Mouse (Mus musculus): ENCODE results near the gene Fjx1. TPM values are rescaled to one million over a fixed set of nuclear protein-coding genes. Genes with fewer than 3 reads are reported as not detected.

Fjx1 gene
- 0.38 and 0.50 TPM in 2 replicates for polyA plus RNA-seq (2012; rRNA removed)
- 0.35 and 0.39 TPM in 2 replicates for polyA plus RNA-seq (2014; fragmentation: Nextera tagmentation; extraction: Ambion mirVana)

DNA sequence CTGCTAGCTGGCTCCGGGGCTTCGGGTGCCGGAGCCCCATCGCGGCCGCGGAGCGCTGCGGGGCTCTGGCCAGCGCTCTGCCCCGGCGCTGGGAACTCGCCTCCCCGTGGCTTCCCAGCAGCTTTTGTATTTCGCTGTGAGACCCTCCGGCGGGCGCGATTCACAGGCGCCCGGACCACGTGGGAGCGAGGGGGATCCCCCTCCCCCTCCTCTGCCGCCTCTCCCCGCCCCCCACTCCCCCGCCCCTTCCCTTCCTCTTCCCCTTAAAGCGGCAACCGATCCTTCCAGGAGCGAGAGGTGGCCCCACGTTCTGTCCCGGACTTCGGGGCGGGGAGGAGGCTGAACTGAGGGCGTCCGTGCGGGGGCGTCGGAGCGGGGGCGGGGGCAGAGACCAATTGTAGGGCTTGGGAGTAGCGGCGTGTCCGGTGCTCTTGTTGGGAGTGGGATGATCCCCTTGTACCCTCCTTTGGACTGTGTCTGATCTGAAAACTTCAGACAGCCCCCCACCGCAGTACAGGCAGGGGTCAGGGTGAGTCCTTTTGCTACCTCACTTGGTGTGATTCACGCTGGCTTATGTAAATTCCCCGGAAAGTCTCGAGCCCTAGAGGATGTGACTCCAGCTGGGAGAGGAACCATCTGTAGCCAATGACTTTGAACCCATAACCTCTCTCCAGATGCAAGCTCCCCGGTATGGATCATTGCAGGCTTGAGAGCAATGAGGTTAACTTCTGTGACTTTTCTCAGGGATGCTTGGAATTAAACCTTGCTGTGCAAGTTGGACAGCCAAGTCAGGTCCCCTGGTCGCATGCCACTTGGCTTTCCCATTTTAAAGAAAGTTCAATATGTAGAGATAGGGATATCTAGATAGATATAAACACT is at the start of gene Fjx1:
Gene Fjx1, minus strand, starts transcription at position 829 of the 879 bp plus-strand sequence.
- no peaks in the 10 kb centered on the region; a peak in 1 of 4 replicates for H3K4me1 ChIP-seq (replicated peaks; ENCODE audit: control insufficient read depth in 2 of 2, insufficient read depth in 2 of 2, low read length in 1 of 2)
- no peak within 1 kb of the TSS for H3K9ac ChIP-seq (replicated peaks)
- peak within 1 kb of the TSS; percentile 43 to 53 for H3K4me3 ChIP-seq (ENCODE audit: insufficient read depth in 1 of 2, low read depth in 2 of 2, low read length in 2 of 2)
- no peak for TF ChIP-seq CTCF (IDR thresholded peaks at IDR 0.05; ENCODE audit: low read depth)
- no peak for TF ChIP-seq EP300 (IDR thresholded peaks at IDR 0.05; ENCODE audit: low read depth)
- WGBS (ENCODE audit: insufficient replicate concordance) = under 1% methylated on average over 41 of the region's 49 CpGs
- no peaks in the 10 kb centered on the region for H3K9me3 ChIP-seq (ENCODE audit: control insufficient read depth, low read length)
- ATAC-seq (ENCODE audit: insufficient read depth) (peak; percentile 45; the same call in 1 of the 2 replicates), DNase-seq (ENCODE audit: low read depth in 3 of 3, low spot score in 3 of 3) (no peak)
- H3K27me3 ChIP-seq (ENCODE audit: control insufficient read depth, insufficient read depth, low read length) = peaks cover 34% of the 10 kb centered on the region
- peak within 1 kb of the TSS; percentile 65 for H3K4me2 ChIP-seq (ENCODE audit: low read depth)
- H3K36me3 ChIP-seq (replicated peaks; ENCODE audit: control insufficient read depth, insufficient read depth, low read depth) = no peaks in the 10 kb centered on the region
- H3K27ac ChIP-seq = no peak within 1 kb of the TSS

- DNase-seq (ENCODE audit: low read depth in 3 of 3, low spot score in 3 of 3) (no peak), ATAC-seq (ENCODE audit: insufficient read depth) (no peak)
- Histone ChIP-seq H3K9ac (replicated peaks) (no peak overlapping the region), H3K4me2 (ENCODE audit: low read depth) (no peak overlapping the region), H3K4me3 (ENCODE audit: insufficient read depth in 1 of 2, low read depth in 2 of 2, low read length in 2 of 2) (no peak overlapping the region), H3K4me1 (replicated peaks; ENCODE audit: control insufficient read depth in 2 of 2, insufficient read depth in 2 of 2, low read length in 1 of 2) (no peaks in the 10 kb centered on the region), H3K36me3 (replicated peaks; ENCODE audit: control insufficient read depth, insufficient read depth, low read depth) (no peaks in the 10 kb centered on the region), H3K27ac (no peak overlapping the region), H3K9me3 (ENCODE audit: control insufficient read depth, low read length) (no peaks in the 10 kb centered on the region), H3K27me3 (ENCODE audit: control insufficient read depth, insufficient read depth, low read length) (no peaks in the 10 kb centered on the region)
- TF ChIP-seq EP300 (IDR thresholded peaks at IDR 0.05; ENCODE audit: low read depth) (no peak), CTCF (IDR thresholded peaks at IDR 0.05; ENCODE audit: low read depth) (no peak)
- WGBS (ENCODE audit: insufficient replicate concordance) = 22% methylated on average over 4 of the region's 4 CpGs
Measured at GRCm38 (mm10) chr2:102500001-102500689, 47.8 kb upstream of the Fjx1 start.

DNA sequence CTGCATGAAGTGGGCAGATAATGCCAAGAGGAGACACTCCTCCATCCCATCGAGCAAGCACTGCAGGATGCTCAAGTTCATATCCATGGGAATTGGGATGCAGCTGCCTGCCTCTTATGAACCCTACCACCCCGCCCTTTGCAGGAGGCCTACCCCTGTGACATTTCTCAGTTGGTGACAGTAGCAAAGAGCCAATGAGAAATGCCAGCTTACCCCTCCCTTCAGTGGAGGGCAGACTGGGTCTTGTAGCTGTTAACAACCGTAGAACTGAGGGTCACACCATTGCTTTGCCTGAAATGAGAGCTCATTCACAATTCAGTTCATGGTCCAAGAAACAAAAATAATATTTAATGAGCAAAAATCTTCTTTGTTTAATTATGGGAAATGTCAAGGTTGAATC is 28.4 kb upstream of the Fjx1 start:
- Histone ChIP-seq H3K9ac (replicated peaks) (no peak overlapping the region), H3K4me2 (ENCODE audit: low read depth) (no peak overlapping the region), H3K4me1 (replicated peaks; ENCODE audit: control insufficient read depth in 2 of 2, insufficient read depth in 2 of 2, low read length in 1 of 2) (no peaks in the 10 kb centered on the region), H3K27ac (no peak overlapping the region), H3K27me3 (ENCODE audit: control insufficient read depth, insufficient read depth, low read length) (no peaks in the 10 kb centered on the region), H3K36me3 (replicated peaks; ENCODE audit: control insufficient read depth, insufficient read depth, low read depth) (no peaks in the 10 kb centered on the region), H3K9me3 (ENCODE audit: control insufficient read depth, low read length) (no peaks in the 10 kb centered on the region), H3K4me3 (ENCODE audit: insufficient read depth in 1 of 2, low read depth in 2 of 2, low read length in 2 of 2) (no peak overlapping the region)
- DNase-seq (ENCODE audit: low read depth in 3 of 3, low spot score in 3 of 3) (no peak), ATAC-seq (ENCODE audit: insufficient read depth) (no peak)
- 45% methylated on average over 3 of the region's 3 CpGs for WGBS (ENCODE audit: insufficient replicate concordance)
- no peak for TF ChIP-seq CTCF (IDR thresholded peaks at IDR 0.05; ENCODE audit: low read depth)

DNA sequence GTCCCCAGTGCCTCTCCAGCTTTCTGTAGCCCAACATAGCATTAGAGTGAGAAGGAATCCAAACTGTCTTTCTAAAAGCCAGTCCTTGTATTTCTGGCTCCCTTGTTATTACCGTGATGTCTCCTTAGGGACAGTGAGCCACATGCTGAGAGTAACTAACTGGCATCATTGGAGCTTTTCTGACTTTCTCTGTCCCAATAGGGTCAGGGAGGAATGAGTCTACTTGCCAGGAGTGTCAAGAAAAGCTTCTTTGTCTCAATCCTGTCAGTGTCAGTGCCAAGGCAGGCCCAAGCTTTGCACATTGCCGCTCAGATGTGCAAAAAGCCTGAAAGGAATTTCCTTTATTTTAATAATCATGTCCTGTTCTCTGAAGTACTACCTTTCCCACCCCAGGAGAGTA is 23.8 kb upstream of the Fjx1 start:
- no peak overlapping the region for H3K4me3 ChIP-seq (ENCODE audit: insufficient read depth in 1 of 2, low read depth in 2 of 2, low read length in 2 of 2)
- 65% methylated on average over 2 of the region's 2 CpGs for WGBS (ENCODE audit: insufficient replicate concordance)
- no peaks in the 10 kb centered on the region for H3K4me1 ChIP-seq (replicated peaks; ENCODE audit: control insufficient read depth in 2 of 2, insufficient read depth in 2 of 2, low read length in 1 of 2)
- DNase-seq (ENCODE audit: low read depth in 3 of 3, low spot score in 3 of 3) (no peak), ATAC-seq (ENCODE audit: insufficient read depth) (no peak)
- no peak for TF ChIP-seq EP300 (IDR thresholded peaks at IDR 0.05; ENCODE audit: low read depth)
- TF ChIP-seq CTCF (IDR thresholded peaks at IDR 0.05; ENCODE audit: low read depth) = no peak
- H3K27ac ChIP-seq = no peak overlapping the region
- H3K36me3 ChIP-seq (replicated peaks; ENCODE audit: control insufficient read depth, insufficient read depth, low read depth) = no peaks in the 10 kb centered on the region
- no peaks in the 10 kb centered on the region for H3K27me3 ChIP-seq (ENCODE audit: control insufficient read depth, insufficient read depth, low read length)
- H3K4me2 ChIP-seq (ENCODE audit: low read depth) = no peak overlapping the region
- no peak overlapping the region for H3K9ac ChIP-seq (replicated peaks)
- no peaks in the 10 kb centered on the region for H3K9me3 ChIP-seq (ENCODE audit: control insufficient read depth, low read length)

DNA sequence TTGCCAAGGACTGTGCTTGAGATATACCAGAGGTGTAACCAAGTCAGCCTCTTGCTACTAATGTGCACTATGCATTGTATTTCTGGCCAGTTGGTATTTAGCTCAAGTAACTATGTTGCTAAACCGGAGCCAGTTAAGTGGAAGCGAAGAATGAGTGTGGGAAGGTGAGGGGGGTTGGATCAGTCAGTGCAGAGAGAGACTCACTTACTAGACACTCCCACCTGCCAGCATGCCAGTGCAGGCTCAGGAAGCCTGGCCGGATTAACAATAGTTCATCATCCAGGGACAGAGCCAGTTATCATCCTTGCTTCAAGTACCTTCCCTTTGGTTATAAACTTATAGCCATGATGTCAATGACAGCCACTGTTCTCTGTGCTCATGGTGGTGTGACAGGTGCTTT is 16.3 kb upstream of the Fjx1 start:
- DNase-seq (ENCODE audit: low read depth in 3 of 3, low spot score in 3 of 3) (no peak), ATAC-seq (ENCODE audit: insufficient read depth) (no peak)
- TF ChIP-seq CTCF (IDR thresholded peaks at IDR 0.05; ENCODE audit: low read depth) (no peak), EP300 (IDR thresholded peaks at IDR 0.05; ENCODE audit: low read depth) (no peak)
- H3K4me1 ChIP-seq (replicated peaks; ENCODE audit: control insufficient read depth in 2 of 2, insufficient read depth in 2 of 2, low read length in 1 of 2) = no peaks in the 10 kb centered on the region
- no peaks in the 10 kb centered on the region for H3K36me3 ChIP-seq (replicated peaks; ENCODE audit: control insufficient read depth, insufficient read depth, low read depth)
- H3K27ac ChIP-seq = no peak overlapping the region
- H3K27me3 ChIP-seq (ENCODE audit: control insufficient read depth, insufficient read depth, low read length) = no peaks in the 10 kb centered on the region
- H3K4me3 ChIP-seq (ENCODE audit: insufficient read depth in 1 of 2, low read depth in 2 of 2, low read length in 2 of 2) = no peak overlapping the region
- H3K4me2 ChIP-seq (ENCODE audit: low read depth) = no peak overlapping the region
- no peaks in the 10 kb centered on the region for H3K9me3 ChIP-seq (ENCODE audit: control insufficient read depth, low read length)
- 67% methylated on average over 3 of the region's 3 CpGs for WGBS (ENCODE audit: insufficient replicate concordance)
- no peak overlapping the region for H3K9ac ChIP-seq (replicated peaks)
